Comparison of ENCODE assay signal across 30 mouse cellular contexts in genomic region chr2:148182492-148183052, GRCm38 (mm10).
DNase-seq lines count a peak whose midpoint lies in the region; ATAC-seq lines count a peak whose summit lies in the region.
"Had no signal": no experiment of that assay in that cellular context is flagged by ENCODE, and none has a peak within 500 bp of the region (broad histone marks: within the 10 kb centered on the region; RNA-seq: fewer than 3 reads in every experiment).

No protein-coding gene starts in this region.

- intact Hi-C loops in heart, postnatal 14 days (cut with DNase I): no loop called here
- intact Hi-C loops in left cerebral cortex, postnatal 14 days (cut with DNase I): no loop called here

- H3K27me3 ChIP-seq in lung, embryonic 16.5 days (ENCODE audit: control insufficient read depth, insufficient read depth, low read depth, low read length): no peaks in the 10 kb centered on the region
- H3K27me3 ChIP-seq: embryonic facial prominence, embryonic 13.5 days; forebrain, embryonic 13.5 days; hindbrain, embryonic 13.5 days; neural tube, embryonic 15.5 days; Patski; stomach, embryonic 15.5 days had no signal

- no peak overlapping the region for H3K4me3 ChIP-seq in lung, embryonic 16.5 days (ENCODE audit: low read length)
- H3K4me3 ChIP-seq: embryonic facial prominence, embryonic 13.5 days; erythroblast, embryonic 14.5 days; forebrain, embryonic 13.5 days; hindbrain, embryonic 13.5 days; neural tube, embryonic 15.5 days; stomach, embryonic 15.5 days had no signal

- H3K4me2 ChIP-seq in lung, embryonic 16.5 days (ENCODE audit: low read depth, low read length): no peak overlapping the region
- H3K4me2 ChIP-seq: embryonic facial prominence, embryonic 13.5 days; forebrain, embryonic 13.5 days; heart, embryonic 11.5 days; hindbrain, embryonic 13.5 days; liver, embryonic 11.5 days; neural tube, embryonic 15.5 days; stomach, embryonic 15.5 days had no signal

- no peaks in the 10 kb centered on the region for H3K9me3 ChIP-seq in lung, embryonic 16.5 days (ENCODE audit: control insufficient read depth, low read length)
- H3K9me3 ChIP-seq: embryonic facial prominence, embryonic 13.5 days; forebrain, embryonic 13.5 days; hindbrain, embryonic 13.5 days; neural tube, embryonic 15.5 days; stomach, embryonic 15.5 days had no signal

- ATAC-seq in lung, embryonic 16.5 days (ENCODE audit: low read depth): peak; percentile 74
- ATAC-seq: forebrain, embryonic 13.5 days; intestine, embryonic 16.5 days; Patski had no signal

- peak; percentile 46 for DNase-seq in heart, adult 11 months
- no peak for DNase-seq in heart, postnatal 14 days
- no peak for DNase-seq in lung, postnatal 25 days (ENCODE audit: low spot score)
- DNase-seq in forelimb bud, embryonic 11.5 days (ENCODE audit: low read depth, low spot score): peak; percentile 44
- no peak for DNase-seq in left cerebral cortex, postnatal 14 days (ENCODE audit: low spot score in 2 of 2)
- no peak for DNase-seq in spleen, postnatal 4 days (ENCODE audit: low spot score in 2 of 2)
- DNase-seq: adrenal gland, postnatal 10 days; cerebellum, adult 8-10 months; cerebellum, postnatal 25 days; gastrocnemius, postnatal 25 days; heart, adult 18-20 months; heart, postnatal 4 days; kidney, adult 8-10 months; kidney, postnatal 14 days; lung, postnatal 14 days; midbrain, embryonic 14.5 days; retina, postnatal 1 day; right cerebral cortex, postnatal 14 days; thymus, postnatal 14 days had no signal

- peaks cover 12% of the 10 kb centered on the region; the same call in 1 of the 2 replicates for H3K4me1 ChIP-seq in lung, embryonic 16.5 days (replicated peaks; ENCODE audit: control insufficient read depth, insufficient read depth, low read length)
- H3K4me1 ChIP-seq: embryonic facial prominence, embryonic 13.5 days; forebrain, embryonic 13.5 days; hindbrain, embryonic 13.5 days; neural tube, embryonic 15.5 days; stomach, embryonic 15.5 days had no signal

- H3K9ac ChIP-seq in lung, embryonic 16.5 days (ENCODE audit: low read length): no peak overlapping the region
- H3K9ac ChIP-seq: embryonic facial prominence, embryonic 13.5 days; forebrain, embryonic 13.5 days; hindbrain, embryonic 13.5 days; neural tube, embryonic 15.5 days; stomach, embryonic 15.5 days had no signal

- H3K36me3 ChIP-seq in lung, embryonic 16.5 days (ENCODE audit: control insufficient read depth, insufficient read depth, low read length): no peaks in the 10 kb centered on the region
- H3K36me3 ChIP-seq: embryonic facial prominence, embryonic 13.5 days; hindbrain, embryonic 13.5 days; neural tube, embryonic 15.5 days; stomach, embryonic 15.5 days had no signal

- 55% methylated on average over 3 of the region's 3 CpGs for WGBS in lung, embryonic 16.5 days

- peak overlapping the region; percentile 12; the same call in 1 of the 2 replicates for H3K27ac ChIP-seq in lung, embryonic 16.5 days (ENCODE audit: low read length)
- H3K27ac ChIP-seq: embryonic facial prominence, embryonic 13.5 days; forebrain, embryonic 13.5 days; hindbrain, embryonic 13.5 days; neural tube, embryonic 15.5 days; stomach, embryonic 15.5 days had no signal

Comparison
In these comparisons a context has a peak if more than half of its experiments do, and no peak if none do; other contexts are left out.
1. DNase-seq: peak in heart, adult 11 months (single experiment) and forelimb bud, embryonic 11.5 days (single experiment); none in heart, postnatal 14 days (0 of 2), lung, postnatal 25 days (single experiment), left cerebral cortex, postnatal 14 days (0 of 2) and spleen, postnatal 4 days (0 of 2).